Mouse (Mus musculus): ENCODE data around the gene Sgms2.

DNA sequence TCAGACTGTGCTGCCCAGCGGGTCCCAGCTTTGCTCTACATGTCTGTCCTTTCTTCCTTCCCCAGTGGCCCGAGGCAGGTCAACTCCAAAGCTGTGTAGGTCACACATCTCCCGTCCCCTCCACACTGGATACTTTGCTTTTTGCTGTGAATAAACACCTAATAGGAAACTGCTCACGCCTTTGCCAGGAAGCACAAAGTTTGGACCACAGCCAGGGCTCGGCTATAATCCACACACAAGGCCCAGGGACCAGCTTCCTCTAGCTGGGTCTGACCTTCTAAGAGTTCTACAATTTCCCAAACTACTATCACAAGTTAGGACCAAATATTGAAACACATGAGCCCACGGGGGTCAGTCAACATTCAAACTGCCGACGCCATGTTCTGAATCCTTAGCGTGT lies 192.1 kb downstream of the Sgms2 start:
- TF ChIP-seq CTCF (IDR thresholded peaks at IDR 0.05; ENCODE audit: control insufficient read depth, insufficient read depth, insufficient read length) (no peak), CEBPB (IDR thresholded peaks at IDR 0.05; ENCODE audit: low read depth) (no peak), MYOD1 (IDR thresholded peaks at IDR 0.05; ENCODE audit: control insufficient read depth, insufficient read length, low read depth) (no peak), USF1 (IDR thresholded peaks at IDR 0.05; ENCODE audit: low read depth) (no peak), MYOG (IDR thresholded peaks at IDR 0.05; ENCODE audit: control insufficient read depth, extremely low read depth, insufficient read length) (no peak), FOSL1 (IDR thresholded peaks at IDR 0.05; ENCODE audit: insufficient read depth, low read length, poor library complexity, severe bottlenecking) (no peak)
